Mouse (Mus musculus) frontal cortex, postnatal 36 days (tissue): ENCODE results near the gene Fam92b.

ENCODE experiments used
- DNase-seq, 2 experiments: peaks; one replicate each; pipeline ENCODE4 v3.0.0; 2022; ENCODE audit warnings: low spot score in 2 of 2

Fam92b gene

DNA sequence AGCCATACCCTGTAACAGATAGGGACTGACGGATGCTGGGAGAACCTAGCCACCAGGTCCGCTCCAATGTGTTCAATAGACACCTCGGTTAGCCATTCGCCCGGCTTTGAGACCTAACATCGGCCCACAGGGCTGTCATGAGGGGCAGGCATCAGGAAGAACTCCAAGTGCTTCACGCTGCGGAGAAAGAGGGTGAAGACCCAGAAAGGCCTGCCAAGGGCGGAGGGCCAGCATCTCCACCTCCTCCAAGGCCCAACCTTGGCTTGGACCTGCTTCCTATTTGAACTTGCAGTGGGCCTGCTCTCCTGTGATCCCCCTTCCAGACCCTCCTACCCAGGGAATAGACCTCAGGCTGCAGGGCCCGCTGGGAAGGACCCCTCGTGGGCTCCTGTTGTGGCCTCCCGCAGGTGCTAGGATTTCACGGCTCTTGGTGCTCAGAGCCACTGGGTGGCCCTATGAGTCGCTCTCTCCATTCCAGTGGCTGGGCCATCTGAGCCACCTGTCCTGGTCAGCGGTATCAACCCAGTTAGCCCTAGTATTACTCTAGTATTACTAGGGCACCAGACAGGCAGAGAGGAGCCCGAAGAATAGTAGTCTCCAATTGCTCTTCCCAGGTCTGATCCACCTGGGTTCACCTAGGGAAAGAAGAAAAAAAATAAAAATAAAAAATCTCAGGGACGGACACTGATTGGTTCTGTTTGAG lies 13.0 kb upstream of the Fam92b start:
- DNase-seq = no peak

DNA sequence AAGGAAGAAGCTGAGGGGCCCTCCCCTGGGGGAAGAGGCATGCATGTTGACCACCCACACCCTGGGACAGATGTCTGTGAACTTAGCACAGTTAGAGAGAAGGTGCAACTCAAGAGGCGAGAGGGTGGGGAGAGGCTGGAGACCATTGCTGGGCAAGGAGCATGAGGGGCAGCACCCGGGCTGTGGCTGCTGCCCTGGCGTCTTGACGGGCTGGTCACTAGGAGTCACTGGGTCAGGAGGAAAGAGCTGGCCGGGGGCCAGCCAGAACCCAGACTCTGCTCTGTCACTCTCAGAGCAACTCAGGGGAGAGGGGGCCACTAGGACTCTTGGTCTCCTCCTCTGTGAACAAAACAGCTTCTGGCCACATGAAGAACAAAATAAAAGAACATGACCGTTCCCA lies 12.2 kb upstream of the Fam92b start:
- DNase-seq = no peak

DNA sequence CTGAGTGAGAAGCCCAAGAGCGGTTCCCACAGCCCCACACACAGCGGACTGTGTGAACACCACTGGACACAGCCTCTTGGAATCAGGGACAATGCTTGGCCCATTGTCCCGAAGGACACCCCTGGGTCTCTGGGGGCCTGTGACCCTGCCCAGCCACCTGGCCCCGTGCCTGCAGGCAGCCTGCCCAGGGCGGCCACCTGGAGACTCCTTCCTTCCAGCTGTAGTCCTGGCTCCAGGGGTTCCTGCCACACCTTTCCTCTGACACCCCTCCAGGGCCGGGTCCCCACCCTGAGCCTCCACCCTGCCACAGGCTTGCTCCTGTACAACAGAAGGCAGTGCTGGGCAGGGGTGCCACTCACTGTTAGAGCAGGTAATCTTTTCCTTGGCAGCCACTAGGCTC lies 11.2 kb upstream of the Fam92b start:
- DNase-seq = no peak

DNA sequence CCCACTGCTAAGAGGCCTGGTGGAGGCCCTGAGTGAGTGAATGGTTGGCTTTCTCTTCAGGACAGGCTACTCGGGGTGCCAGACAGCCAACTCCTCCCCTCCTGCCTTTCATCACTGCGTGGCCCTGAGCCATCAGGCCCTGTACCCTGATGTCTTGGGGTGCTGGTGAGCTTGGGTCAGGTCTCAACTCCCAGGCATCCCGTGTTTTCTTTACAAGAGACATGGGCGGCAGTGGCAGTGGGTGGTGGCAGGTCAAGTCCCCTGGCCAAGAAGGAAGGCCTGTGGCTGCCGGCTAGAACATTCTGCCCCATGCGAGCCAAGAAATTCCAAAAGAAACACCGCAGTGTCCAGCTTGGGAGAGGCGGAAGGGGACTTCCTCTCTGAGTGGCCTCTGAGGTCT lies 9.2 kb upstream of the Fam92b start:
- DNase-seq = no peak

DNA sequence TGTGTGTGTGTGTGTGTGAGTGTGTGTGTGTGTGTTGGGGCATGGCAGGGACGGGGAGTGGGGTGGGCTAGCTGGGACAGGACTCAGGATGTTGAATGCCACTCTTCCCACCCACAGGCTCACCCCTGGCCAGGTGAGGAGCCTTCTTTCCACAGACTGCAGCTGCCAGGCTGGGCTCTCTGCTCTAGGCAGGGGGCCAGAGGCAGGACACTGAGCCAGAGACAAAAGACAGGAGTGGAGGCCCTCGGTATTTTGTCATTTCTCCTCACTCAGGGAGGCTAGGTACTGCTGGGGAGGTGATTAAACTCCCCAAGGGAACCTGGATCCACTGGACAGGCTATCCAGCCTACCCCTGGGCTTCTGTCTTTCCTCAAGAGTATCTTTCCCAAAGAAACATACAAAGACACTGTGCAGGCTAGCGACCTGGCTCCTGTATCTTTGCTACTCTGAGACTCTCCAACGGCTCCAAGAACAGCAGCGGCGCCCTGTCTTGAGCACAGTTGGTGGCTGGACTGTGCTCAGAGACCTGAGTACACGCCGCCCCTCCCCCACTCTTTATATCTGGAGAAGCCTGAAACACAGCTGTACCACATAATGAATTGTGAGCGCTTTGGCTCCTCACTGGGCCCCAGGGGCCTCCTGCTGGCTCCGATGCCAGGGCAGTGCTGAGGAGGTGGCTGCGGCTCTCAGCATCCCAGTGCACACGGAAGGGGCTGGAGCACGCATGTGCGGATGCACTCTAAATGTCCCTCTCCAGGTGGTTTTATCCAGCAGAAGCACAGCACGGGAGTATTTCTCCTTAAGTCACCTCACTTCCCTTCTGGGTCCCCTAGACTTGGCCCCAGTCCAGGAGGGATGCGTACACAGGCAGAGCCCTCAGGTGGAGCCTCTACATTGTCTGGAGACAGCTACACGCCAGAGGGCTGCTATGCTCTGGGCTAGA lies 7.9 kb upstream of the Fam92b start:
- no peak for DNase-seq

DNA sequence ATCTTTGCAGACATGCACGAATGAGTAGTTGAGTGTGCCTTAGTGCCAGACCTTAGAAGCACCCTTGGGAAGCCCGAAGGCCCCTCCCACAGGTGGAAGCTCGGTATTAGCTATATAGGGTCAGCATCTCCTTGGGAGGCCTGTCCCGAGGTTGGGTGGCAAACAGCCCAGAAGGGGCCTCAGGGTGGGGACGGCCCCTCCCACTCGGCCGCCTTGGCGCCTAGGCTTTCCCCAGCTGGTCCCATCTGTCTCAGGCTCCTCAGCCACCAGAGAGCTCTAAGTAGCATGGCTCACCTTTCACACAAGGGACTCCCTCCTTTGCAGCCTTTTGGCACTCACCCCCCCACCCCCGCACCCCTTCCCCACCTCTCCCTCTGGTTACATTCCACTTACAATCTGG lies 7.1 kb upstream of the Fam92b start:
- no peak for DNase-seq

DNA sequence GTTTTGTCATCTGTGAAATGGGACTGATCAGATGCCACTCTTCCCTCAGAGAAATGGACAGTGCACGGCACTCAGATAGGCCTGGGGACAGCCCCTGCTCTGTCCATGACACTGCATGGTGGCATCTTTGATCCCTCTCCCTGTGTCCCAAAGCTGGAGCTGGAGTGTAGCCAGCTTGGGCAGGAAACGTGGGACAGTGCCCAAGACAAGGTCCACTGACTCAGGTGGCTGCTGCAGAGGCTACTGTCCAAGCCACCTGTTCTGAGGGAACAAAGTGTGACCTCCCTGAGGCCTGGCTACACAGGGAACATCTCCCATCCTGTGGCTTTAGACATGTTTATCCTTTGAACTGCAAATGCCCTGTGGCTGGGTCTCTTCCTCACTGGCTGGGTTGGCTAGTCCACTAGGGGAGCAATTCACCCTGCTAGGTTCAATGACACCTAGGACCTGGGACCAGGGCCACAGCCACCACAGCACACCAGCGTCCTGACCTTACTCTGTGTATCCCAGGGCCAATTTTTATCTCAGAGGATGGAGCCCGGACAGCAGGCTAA lies 4.7 kb upstream of the Fam92b start:
- no peak for DNase-seq

DNA sequence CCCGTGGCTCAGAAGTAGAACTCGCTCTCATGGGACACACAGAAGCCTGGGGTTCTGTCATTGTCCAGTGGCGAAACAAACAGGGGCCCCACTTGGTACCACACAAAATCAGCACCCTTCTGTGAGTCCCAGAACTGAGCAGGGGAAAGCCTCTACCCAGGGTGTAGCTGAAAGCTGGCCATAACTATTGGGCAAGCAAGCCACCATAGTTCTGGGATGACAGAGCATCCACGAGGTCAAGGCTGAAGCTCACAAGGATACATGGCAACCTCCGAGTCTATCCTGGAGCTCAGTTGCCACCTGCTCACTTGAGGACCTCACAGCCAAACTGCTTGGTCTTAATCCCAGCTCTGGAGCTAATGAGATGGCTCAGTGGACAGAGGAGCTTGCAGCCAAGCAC lies 4.0 kb upstream of the Fam92b start:
- no peak for DNase-seq

DNA sequence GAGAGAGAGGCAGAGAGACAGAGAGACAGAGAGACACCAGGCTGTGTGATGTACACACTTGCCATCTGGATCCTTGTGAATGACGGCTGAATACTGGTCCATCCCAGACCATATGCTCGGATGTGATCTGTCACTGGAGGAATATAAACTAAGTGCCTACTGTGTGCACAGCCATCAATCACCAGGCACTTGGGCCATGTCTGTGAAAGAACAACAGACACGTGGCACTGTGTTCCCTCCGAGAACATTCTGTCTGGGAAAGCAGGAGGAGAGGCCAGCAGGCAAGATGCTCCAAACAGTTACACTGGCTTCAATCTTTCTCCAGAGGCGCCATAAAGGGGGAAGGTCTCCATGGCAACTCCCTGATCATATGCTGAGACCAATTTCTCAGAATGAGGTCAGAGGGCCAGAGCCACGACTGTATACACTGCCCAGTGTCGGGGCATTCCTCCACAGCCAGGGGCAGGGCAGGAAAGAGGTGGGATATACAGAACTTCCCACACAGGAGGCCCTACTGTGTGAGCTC lies 3.2 kb upstream of the Fam92b start:
- no peak for DNase-seq

DNA sequence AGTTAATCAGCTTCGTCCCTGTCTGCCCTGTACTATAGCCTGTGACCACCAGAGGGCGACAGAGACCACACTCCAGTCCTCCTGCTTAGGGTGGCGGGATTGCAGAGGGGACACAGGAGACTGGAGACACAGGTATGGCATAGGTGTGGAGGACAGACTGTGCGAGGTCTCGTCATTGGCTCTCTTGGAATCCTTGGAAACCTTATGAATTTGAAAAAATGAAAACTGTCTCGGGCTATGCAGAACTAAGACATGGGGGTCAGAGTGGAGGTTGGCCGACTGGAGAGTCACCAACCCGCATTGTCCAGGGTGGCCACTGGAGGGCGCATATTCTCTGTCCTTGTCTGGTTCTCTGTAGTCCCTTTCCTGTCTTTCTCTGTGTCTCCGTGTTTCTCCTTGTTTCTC lies 1.8 kb upstream of the Fam92b start:
- DNase-seq = peak; percentile 90 to 95

DNA sequence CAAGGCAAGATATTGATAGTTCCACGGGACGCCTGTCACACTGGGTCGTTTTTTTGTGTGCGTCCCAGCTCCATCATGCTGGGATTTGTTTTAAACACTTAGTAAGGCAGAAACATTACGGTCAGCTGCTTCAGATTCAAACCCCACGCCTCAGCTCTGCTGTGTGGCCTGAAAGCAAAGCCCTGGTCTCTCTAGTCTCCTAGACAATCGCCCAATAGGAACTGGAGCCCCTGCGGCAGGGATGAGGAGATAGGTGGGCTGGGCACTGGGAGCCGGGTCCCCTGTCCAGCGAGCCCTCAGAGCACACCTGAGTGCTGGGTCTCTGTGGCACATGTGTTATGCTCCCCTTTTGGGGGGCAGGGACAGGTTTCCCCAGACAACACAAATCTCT lies 853 bp upstream of the Fam92b start:
- no peak for DNase-seq

DNA sequence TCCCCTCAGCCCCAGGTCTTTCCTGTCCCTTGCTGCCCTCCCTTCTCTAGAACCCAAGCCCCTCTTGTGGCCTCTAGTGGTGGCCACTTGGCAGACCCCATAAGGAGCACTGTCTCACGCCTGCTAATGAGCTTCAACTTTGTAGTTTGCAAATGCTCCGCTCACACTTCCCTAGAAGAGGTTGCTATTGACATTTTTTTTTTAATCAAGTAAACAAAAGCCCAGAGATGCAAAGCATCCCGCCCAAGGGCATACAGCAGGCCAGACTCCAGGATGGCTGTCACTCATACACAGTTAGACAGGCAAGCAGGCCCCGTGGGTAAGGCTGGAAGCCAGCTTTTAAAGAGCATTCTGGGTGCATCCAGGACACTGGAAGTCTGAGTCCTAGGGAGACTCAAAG lies 661 bp downstream of the Fam92b start:
- DNase-seq = no peak

DNA sequence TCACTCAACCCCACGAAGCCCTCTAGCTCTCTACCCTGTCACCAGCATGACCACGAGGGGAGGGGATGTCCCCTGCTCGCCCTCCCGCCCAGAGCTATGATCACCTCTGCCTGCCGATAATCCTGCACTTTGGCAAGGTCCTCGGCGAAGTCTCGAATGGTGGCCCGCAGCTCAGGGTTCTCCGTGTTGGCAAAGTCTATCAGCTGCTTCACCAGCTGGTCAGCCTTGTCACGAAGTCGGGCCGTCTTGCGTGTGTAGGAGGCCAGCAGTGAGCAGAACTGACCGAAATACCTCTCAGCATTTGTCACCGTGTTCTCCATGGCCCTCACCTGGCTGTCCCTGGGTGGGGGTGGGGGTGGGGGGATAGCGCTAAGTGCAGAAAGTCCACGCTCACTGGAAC lies 2.7 kb downstream of the Fam92b start:
- DNase-seq = no peak

DNA sequence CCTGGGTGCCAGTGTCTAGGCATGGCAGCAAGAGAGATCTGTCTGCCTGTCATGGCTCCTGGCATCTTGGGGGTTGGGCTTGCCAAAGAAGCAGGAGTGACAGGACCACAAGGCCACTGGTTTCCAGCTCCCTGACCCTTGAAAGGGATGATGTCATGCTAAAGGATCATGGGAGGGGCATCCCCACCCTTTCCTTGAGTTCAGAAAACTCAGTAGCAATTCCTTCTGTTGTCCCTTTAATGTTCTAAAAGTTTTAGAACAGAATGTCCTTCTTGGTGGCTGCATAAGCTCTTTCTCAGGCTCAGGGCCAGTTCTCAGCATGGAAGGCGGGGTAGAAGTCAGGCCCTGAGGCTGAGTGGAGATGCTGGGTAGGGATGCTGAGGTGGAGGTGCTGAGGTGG lies 4.1 kb downstream of the Fam92b start:
- DNase-seq = no peak

DNA sequence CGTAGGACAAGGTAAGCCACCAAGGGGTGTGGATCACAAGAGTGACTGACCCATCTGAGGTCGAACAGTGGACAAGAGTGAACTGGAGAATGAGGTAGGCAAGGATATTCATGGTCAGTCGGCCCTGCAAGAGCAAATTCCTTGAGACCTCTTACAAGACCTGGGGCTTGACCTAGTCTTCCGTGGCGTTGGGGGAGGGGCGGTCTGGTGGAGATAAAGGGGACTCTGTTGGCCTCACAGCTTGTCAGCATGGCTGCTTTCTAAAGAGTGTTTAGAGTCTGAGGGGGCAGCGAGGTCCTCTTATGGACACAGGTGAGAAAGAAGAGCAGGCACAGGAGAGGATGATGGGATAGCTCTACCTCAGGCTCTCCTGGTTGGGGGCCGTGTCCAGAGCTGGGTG lies 8.1 kb downstream of the Fam92b start:
- DNase-seq = no peak

DNA sequence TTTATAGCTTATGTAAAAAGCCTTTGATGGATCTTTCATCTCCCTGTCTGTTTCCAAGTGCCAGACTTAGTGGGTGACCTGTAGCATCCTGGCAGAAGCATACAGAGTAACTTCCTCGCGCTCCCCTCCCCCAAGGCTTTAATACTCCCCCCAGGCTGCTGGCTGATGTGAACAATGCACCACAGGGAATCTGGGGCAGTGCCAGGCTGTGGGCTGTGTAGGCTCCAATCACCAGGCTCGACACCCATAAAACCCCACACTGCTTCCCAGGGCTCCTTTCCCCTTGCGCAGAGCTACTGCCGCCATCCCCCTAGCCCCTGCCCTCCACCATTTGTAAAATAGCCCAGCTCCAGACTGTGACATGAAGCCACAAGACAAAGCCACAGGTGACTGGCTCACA lies 9.4 kb downstream of the Fam92b start:
- DNase-seq = peak; percentile 49 to 60

DNA sequence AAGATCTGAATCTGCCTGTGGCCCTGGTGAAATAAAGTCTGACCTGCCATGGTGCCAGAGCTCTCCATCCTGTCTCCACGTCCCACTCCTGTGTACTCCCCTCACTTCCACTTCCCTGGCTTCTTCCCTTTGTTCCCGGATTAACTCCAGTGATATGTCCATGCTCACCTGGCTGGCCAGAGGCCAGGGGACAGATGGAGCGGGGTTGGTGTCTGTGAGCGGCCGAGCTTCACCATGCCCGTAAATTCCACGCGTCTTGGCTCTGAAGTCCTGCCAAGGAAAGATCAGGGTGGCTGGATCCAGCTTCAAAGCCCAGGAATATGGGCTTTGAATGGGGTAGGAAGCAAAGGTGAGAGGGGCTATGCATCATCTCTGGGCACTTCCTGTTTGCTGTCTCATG lies 10.1 kb downstream of the Fam92b start:
- DNase-seq = no peak

DNA sequence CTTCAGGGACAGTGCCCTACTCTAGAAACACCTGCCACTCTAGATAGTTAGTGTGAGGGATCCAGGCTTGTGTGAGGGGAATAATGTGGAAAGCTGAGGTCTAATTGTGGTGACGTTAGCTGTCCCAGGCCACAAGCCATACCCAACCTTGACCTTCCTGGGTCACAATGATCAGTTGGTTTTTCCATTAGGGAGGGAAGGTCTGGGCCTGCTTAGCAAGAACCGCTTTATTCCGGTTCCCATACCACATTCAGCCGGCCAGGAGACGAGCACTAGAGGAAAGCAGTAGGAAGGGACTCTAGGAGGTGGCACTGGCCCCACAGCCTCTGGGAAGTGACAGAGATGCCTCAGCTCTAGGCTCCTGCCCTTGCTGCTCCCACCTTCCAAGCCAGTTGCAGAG lies 13.2 kb downstream of the Fam92b start:
- no peak for DNase-seq

DNA sequence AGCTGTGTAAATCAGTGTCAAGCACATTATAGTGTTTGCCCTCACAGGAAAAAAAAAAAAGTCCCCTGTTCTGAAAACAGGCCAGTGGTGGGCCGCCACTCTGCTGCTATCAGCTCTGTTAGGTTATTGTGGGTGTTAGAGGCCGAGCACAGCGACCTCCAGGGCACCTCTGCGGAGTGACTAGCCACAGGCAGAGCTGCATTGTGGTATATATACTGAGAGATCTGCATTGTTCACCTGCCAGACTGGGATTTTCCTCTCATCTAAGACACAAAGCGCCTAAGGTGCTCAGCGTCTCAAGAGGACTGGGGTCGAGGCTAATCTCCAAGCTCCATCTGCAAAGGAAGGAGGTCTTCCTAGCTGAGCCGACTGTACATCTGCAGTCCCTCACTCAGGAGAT lies 13.9 kb downstream of the Fam92b start:
- DNase-seq = no peak

DNA sequence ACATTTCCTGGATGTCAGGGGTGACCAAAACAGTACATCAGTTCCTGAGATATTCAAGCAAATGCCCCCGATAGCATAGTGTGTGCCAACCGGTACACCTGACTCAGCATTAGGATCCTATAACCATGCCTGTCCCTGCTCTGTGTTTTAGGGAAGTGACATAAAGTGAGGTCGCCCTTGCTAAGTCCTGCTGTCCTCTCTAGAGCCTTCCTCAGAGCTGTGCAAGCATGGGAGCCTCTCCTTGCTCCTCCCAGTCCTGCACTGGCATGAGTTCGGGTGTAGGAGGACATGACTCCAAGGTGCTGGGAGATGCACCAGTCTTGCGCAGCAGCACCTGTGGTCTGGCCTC lies 14.9 kb downstream of the Fam92b start:
- no peak for DNase-seq

DNA sequence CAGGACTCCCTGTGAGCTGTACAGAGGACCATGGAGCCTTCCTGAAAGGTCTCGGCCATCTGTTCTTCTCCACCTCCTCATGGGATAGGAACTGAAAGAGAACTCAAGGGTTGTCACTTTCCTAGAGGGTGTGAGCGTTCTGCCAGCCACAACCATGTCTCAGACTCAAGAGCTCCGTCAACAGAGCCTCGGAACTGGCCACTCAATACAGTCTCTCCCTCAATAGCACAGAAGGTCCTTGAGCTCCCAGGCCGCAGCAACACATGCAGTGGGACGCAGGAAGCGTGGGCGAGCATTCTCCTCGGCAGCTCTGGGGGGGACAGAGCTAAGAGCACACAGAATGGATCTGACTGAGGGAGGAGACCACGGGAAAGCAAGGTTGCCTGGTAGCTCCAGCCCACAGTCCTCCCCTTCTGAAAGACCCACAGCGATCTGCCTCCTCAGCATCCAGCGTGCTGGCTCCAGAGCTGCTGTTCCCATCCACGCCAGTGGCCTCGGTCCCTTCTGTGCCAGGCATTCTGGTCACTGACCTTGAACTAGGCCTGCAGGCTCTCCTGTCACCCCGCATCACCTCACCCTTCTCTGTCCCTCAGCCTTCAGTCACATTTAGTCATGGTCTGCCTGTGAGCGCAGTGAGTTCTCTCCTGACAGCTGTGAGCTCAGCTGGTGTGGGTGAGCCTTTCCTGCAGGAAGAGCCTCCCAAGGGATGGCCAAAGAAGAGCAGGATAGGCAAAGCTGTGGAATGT lies 15.4 kb downstream of the Fam92b start:
- no peak for DNase-seq

DNA sequence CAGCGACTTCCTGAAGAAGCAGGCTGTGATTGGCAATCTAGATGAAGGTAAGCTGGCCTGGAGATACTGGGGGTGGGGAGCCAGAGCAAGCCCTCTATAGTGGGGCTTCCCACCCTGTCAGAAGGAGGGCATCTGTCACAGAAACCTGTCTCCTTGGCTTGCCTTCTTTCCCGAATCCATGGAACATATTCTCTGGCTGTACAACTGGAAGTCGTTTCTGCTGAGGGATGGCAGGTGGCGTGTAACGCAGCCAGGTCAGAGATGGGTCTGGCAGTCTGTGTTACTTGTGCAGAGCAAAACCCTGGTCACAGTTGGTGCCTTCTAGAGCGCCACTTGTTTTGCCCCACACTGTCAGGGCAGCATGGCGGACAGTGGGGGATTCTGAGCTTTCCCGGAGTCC lies 16.9 kb downstream of the Fam92b start:
- no peak for DNase-seq
